Mouse (Mus musculus) testis, postnatal 14 days (tissue): Measurements from ENCODE around the gene Sgcb.
"Not testable (repeated sequence)": the region's sequence is repeated elsewhere in the genome, so short reads cannot be mapped to it uniquely, and the experiment has no call there.

ENCODE experiments used
- DNase-seq: peaks from one replicate; pipeline ENCODE4 v3.0.0; 2021; ENCODE audit warnings: low spot score

Sgcb gene

GRCm38 (mm10) chr5:73633141-73633540, 14.4 kb downstream of the Sgcb start:
- peak; percentile 71 for DNase-seq

GRCm38 (mm10) chr5:73632291-73632690, 15.3 kb downstream of the Sgcb start, which contains the start of gene Lrrc66:
Gene Lrrc66 (minus strand): TSS chr5:73632526.
- no peak for DNase-seq

GRCm38 (mm10) chr5:73631001-73631558, 16.5 kb downstream of the Sgcb start:
- DNase-seq, result no peak

- DNase-seq, result no peak
Observed at GRCm38 (mm10) chr5:73630141-73630540, 17.4 kb downstream of the Sgcb start.

GRCm38 (mm10) chr5:73627991-73628390, 19.6 kb downstream of the Sgcb start:
- DNase-seq, result no peak

- DNase-seq, result no peak
Observed at GRCm38 (mm10) chr5:73627559-73627958, 20.0 kb downstream of the Sgcb start.

- no peak for DNase-seq
Observed at GRCm38 (mm10) chr5:73626842-73627241, 20.7 kb downstream of the Sgcb start.

- DNase-seq, result no peak
Observed at GRCm38 (mm10) chr5:73625505-73625904, 22.1 kb downstream of the Sgcb start.

- DNase-seq, result no peak
Observed at GRCm38 (mm10) chr5:73618969-73619368, 28.6 kb downstream of the Sgcb start.

GRCm38 (mm10) chr5:73615211-73615610, 32.4 kb downstream of the Sgcb start:
- no peak for DNase-seq

- DNase-seq, result no peak
Observed at GRCm38 (mm10) chr5:73613296-73613695, 34.3 kb downstream of the Sgcb start.

- no peak for DNase-seq
Observed at GRCm38 (mm10) chr5:73611071-73611470, 36.5 kb downstream of the Sgcb start.

- DNase-seq, result no peak
Observed at GRCm38 (mm10) chr5:73604964-73605363, 42.6 kb downstream of the Sgcb start.

- no peak for DNase-seq
Observed at GRCm38 (mm10) chr5:73604542-73604941, 43.0 kb downstream of the Sgcb start.

GRCm38 (mm10) chr5:73602865-73603264, 44.7 kb downstream of the Sgcb start:
- no peak for DNase-seq

GRCm38 (mm10) chr5:73601361-73601763, 46.2 kb downstream of the Sgcb start:
- no peak for DNase-seq

GRCm38 (mm10) chr5:73599991-73600390, 47.6 kb downstream of the Sgcb start:
- DNase-seq, result no peak

GRCm38 (mm10) chr5:73598943-73599695, 48.5 kb downstream of the Sgcb start:
- no peak for DNase-seq

GRCm38 (mm10) chr5:73587119-73587518, 60.5 kb downstream of the Sgcb start:
- DNase-seq, result no peak

- DNase-seq, result no peak
Observed at GRCm38 (mm10) chr5:73586597-73586996, 61.0 kb downstream of the Sgcb start.

GRCm38 (mm10) chr5:73585212-73586115, 62.1 kb downstream of the Sgcb start:
- no peak for DNase-seq

- not testable (repeated sequence) for DNase-seq
Observed at GRCm38 (mm10) chr5:73584011-73584410, 63.6 kb downstream of the Sgcb start.
